Mouse (Mus musculus): Measurements from ENCODE around the gene St3gal4. TPM values are rescaled to one million over a fixed set of nuclear protein-coding genes. Genes with fewer than 3 reads are reported as not detected.
A peak's percentile ranks its signal among the peaks of the same experiment; 100 is the strongest.

Gene St3gal4
- total RNA-seq, 2 experiments from 2014 or later = 39.2 to 41.8 TPM

DNA sequence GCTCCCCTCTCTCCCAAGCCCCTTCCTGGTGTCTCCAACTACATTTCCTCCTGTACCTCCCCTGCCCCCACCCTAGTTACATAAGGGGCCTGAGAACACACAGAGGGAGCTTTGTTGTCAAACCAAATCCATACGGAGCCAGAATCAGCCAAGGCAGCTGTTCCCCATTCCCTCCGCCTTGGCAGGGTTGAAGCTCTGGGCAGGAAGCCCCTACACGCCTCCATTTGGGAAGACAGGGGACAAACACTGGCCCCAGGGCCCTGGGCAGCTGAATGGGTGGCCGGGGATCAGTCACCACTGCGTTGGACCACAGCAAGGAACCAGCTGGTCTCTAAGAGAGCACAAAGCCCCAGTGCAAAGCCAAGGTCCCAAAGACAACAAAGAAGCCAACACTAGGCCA is 10.2 kb downstream of the St3gal4 start:
- no peak for ATAC-seq (replicated peaks; ENCODE audit: poor library complexity, severe bottlenecking)

DNA sequence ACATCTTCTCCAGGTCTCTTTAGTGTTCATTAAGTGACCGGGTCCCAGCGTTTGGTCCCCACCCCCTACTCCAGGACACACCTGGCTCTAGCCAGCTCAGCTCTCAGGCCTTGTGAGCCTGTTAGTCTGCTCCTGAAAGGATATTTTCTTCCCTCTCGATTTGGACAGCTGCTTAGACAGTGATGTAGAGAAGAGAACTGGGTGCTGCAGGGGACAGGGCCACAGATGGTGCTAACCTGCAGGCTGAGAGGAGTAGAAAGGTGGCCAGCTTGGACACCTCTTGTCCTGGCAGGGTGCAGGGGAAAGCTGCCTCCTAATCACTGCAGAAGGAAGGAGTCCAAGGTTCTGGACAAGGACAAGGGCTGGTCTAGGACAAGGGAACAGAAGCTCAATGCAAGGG is 11.0 kb downstream of the St3gal4 start:
- ATAC-seq (replicated peaks; ENCODE audit: poor library complexity, severe bottlenecking) = no peak

DNA sequence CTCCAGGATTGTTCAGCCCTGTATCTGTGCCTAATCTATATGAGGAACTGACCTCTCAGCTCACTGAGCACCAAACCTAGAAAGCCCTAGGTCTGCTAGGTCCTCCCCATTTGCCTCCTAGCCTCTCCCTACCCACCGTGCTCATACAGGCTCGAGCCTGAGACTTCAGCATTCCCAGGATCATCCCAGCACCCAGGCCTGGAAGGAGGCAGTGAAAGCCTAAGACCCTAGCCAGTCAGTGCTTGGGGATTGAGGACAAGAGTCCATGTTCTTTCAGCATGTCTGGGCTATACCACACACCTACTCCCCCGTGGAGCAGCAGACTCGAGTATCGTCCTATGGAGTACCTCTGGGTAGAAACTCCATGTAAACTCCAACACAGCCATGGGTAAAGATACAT is 11.7 kb downstream of the St3gal4 start:
- no peak; the same call in 1 of the 2 replicates for ATAC-seq (replicated peaks; ENCODE audit: poor library complexity, severe bottlenecking)

DNA sequence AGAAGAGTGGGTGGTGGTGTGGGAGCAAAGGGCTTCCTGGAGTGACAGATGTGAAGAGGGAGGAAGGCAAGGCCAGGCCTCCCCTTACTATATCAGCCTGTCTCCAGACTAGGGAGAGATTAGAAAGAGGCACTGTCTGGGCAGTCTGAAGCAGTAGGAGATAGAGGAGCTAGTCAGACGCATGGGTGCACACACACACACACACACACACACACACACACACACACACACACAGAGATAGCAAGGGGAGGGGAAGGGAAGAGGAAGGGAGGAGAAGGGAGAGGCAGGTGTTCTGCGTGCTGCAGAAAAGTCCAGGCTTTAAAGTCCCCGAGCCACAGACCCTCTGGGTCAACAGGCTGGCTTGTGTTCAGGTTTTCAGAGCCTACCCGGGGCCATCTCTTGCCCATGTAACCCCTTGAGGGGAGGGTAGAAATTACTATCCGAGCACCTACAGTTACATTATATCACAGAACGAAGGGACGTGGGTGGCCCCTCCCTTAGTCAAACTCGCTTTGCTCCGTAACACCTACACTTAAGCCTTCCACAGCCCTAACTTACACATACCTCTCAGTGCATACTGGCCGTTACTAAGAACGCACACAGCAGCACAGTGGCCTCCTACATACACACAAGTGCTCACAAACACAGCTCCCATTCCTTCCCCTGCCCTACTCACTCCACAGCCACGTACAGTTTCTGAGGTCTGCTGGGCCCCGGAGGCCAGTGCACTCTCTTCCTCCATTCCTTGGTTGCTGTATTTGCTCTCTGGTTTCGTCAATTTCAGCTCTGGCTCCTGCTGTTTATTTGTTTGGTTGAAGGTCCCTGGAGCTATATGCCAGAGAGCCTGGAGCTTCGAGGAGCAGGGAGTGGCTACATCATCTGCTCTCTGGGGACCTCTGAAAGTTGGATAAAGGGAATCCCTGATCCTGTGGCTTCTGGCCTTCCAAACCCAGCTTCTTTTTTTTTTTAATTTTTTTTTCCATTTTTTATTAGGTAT is 12.9 kb downstream of the St3gal4 start:
- no peak for ATAC-seq (replicated peaks; ENCODE audit: poor library complexity, severe bottlenecking)

DNA sequence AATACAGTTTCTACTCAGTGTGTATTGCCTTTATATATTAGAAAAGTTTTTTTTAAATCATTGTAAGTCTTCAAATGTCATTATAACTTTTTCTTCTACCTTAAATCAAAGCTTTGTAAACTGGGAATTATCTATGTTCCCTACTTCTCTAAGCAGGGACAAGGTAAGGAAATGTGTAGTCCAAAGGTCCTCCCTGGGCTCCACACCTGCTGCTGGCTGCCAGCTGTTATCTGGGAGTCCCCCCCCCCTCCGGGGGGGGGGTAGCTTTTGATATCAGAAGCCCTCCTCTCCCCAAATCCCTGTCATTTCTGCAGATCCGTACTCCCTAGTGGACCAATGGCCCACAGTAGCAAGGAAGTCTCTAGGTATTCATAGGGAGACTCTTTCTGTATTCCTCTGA is 13.6 kb downstream of the St3gal4 start:
- ATAC-seq (replicated peaks; ENCODE audit: poor library complexity, severe bottlenecking) = no peak

DNA sequence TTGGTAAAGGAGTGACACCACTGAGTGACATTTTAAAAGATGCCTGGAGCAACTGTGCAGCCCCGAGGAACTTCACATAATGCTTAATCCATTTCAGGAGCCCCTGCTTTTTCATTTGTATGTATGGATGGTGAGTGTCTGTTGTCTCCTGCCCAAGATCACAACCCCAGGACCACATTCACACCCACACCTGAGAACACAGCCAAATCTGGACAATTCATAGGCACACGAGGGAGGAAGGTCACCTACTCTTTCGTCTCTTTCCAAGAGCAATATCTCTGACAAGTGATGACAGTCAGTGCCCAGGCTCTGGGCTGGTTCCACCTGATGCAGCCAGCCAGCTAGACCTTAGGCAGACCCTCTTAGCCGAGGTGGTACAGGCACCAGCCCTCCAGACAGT is 14.4 kb downstream of the St3gal4 start:
- no peak for ATAC-seq (replicated peaks; ENCODE audit: poor library complexity, severe bottlenecking)

DNA sequence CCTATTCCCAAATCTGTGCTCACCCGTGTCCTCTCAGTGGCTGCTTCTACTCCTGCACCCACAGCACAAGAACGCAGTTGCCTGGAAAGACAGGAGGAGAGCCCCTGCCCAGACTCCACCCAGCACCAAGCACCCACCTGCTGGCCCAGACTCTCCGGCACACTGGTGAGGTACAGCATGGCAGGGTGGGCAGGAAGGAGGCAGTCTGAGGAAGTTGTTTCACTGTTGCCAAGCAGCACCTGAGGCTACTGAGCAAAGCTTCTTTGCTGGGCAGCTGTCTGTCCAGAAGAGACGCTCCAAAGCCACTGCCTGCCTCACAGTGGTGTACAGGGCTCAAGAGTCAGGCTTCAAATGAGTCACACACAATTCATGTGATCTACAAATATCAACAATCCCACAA is 20.3 kb downstream of the St3gal4 start:
- peak; percentile 50 for ATAC-seq (replicated peaks; ENCODE audit: poor library complexity, severe bottlenecking)

DNA sequence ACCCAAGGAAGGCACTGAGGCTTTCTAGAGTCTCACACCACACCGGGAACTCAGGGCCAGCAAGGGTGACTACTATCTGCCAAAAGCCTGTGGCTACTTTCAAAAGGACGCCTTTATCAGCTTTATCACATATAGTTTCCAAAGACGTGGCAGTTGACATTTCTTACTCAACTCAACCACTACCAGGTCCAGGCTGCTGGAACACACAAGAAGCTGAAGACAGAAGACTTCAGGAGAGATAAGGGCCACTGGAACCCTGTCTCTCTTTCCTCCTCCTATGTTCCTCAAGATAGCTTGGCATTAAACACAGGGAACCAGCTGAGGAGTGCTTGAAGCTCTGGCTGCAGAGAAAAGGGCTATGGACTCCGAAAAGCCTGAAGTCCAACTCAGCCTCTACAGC is 21.2 kb downstream of the St3gal4 start:
- peak; percentile 20 for ATAC-seq (replicated peaks; ENCODE audit: poor library complexity, severe bottlenecking)

DNA sequence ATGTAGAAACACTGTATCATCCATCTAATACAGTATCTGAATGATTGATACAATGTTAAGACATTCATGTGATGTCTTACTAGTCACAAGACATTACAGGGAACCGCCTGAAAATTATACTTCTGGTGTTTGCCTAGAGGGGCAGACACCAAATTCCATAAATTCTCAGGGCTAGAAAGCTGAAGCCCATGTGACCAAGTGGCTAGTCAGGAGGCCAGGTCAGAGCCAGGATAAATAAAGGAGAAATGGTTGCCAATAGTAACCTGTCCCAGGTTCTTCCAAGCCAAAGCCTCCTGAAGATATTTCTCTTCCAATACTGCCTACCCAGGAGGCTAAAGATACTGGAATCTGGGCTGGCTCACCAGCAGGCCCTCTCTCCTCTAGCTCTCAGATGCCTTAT is 23.3 kb downstream of the St3gal4 start:
- ATAC-seq (replicated peaks; ENCODE audit: poor library complexity, severe bottlenecking) = no peak

DNA sequence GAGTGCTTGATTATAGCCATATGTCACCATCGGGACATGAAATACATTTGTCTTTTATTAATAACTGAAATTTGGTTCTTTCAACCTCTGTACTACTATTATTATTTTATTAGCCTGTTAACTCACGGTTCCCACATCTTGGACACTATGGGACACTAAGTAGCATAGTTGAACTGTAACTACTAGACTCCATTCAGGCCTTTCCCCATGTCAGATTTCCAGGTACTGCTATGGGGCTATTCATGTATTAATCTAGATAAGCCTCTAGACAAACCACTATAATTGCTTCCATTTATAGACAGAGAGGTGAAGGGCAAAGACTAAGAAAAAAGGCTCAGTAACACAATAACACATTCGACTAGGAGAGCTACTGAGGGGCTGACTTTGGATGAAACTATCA is 25.7 kb downstream of the St3gal4 start:
- ATAC-seq (replicated peaks; ENCODE audit: poor library complexity, severe bottlenecking) = no peak

DNA sequence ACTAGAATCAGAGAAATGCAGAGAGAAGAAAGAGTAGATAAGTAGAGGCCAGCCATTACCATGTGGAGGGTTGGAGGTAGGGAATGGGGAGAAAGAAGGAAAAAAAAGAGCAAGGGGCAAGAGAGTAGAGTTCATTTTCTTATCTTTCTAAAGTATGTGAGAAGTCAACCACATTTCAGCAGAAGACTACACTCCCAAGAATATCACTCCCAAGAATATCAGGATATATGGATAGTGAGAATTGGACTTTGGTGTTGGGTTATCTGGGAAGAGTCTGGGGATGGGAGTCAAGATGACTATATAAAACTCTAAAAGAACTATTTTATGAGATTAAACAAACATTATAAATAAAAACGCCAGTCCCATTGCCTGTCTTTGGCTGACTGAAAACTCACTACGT is 26.2 kb downstream of the St3gal4 start:
- ATAC-seq (replicated peaks; ENCODE audit: poor library complexity, severe bottlenecking) = no peak

DNA sequence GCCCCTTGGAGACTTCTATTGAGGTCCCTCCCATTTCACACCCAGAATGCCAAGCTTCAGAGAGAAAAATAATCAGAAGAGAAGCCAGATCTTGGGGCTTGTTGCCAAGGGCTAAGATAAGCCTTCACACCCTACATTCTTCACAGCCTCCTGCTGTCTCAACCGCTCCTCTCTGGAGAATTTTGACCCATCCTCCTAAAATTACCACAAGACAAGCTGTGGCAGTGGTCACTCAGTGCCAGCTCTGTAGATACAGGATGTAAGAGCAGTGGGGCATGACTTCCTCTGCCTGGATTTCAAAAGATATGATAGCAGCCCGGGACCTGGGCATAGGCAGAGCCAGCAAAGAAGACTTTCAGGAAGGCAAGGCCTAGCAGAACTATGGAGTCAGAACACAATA is 57.6 kb downstream of the St3gal4 start:
- peak; percentile 77 for ATAC-seq (replicated peaks; ENCODE audit: poor library complexity, severe bottlenecking)

DNA sequence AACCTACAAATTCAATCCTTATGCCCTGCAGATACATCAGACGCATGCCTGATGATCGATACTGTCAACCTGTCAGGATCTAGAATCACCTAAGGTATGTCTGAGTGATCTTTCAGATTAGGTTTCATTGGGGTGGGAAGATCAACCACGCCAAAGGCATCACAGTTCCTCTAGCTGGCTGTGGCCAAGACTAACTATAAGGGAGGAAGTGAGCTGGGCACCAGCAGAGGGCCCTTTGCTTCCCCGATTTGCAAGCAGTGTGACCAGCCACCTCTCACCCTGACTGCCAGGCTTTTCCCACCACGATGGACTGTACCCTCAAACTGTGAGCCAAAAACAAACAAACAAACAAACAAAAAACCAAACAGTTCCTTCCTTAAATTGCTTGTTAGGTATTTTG is 59.2 kb downstream of the St3gal4 start:
- ATAC-seq (replicated peaks; ENCODE audit: poor library complexity, severe bottlenecking) = peak; percentile 44

DNA sequence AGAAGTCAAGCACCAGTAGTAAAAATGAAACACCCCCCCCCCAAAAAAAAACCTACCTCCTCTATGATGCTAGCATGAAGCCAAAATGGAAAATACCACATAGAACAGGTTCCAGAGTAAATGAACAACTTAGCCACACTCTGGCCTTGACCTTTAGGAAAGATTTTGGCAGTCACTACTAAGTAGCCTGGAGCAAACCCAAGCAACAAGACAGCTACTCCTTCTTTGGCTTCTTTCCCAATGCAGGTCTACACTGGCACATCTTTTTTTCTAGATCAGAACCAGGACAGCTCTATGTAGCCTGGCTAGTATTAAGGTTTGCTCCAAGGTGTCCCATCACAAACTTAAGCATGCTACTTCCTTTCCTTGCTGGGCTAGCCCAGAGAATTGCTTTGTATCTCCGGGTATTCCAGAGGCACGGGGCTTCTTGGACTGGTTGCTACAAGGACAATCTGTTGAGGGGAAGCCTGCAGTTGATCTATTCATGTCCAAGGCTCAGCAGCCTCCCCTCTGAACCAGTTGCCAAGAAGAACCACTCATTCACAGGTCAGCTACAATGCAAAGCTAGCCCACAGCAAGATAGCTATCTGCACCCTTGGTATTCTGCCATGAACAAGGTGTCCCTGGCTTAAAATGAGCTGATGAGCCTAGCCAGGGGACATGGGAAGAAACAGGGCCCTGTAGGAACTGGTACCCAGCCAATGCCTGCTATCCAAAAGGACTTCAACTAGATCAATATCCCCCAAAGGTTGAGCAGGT is 60.3 kb downstream of the St3gal4 start:
- no peak for ATAC-seq (replicated peaks; ENCODE audit: poor library complexity, severe bottlenecking)

DNA sequence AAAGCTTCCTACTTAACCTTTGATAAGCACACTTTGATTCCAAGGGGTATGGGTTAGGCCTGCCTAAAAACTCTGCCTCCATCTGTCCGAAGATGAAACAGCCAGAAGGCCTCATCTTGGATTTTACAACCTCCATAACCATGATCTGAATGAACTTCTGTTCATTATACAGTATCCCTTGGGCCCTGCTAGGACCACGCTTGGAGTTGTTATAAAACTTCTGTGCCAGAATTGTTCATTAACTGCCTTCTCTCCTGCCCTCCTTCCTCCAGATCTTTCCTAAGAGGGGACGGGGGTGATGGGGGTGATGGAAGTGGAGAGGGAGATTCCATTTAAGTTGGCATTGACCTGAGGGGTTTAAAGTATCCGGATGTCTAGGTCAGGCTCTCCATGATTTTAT is 60.9 kb downstream of the St3gal4 start:
- ATAC-seq (replicated peaks; ENCODE audit: poor library complexity, severe bottlenecking) = no peak

DNA sequence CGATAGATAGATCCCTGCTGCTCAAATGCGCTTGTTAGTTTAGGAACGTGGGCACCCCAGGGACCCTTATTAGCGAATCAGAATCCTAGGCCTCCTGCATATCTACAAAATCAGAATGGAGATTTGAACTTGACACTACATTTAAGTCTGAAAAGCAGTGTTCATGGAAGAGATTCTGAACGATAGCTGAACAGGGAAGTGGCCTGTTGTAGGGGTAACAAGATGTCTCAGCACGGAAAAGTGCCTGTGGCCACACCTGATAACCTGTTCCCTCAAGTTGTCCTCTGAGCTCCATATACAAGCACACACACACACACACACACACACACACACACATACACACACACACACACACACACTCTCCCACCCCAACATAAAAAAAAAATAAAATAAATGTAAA is 61.4 kb downstream of the St3gal4 start:
- ATAC-seq (replicated peaks; ENCODE audit: poor library complexity, severe bottlenecking) = no peak

DNA sequence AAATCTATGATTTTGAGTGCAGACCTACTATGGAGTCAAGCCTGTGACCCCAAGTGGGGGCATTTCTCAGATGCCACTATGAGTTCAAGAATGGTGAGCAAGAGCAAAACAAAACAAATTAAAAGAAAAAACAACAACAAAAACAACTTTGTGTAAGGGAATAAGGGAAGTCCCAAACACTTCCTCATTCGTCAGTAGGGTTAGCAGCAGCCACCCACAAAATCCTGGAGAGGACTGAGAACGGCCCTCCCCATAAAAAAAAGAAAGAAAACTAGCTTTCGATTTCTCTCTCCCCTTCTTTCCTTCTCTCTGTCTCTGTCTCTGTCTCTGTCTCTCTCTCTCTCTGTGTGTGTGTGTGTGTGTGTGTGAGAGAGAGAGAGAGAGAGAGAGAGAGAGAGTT is 62.5 kb downstream of the St3gal4 start:
- ATAC-seq (replicated peaks; ENCODE audit: poor library complexity, severe bottlenecking) = peak; percentile 43

DNA sequence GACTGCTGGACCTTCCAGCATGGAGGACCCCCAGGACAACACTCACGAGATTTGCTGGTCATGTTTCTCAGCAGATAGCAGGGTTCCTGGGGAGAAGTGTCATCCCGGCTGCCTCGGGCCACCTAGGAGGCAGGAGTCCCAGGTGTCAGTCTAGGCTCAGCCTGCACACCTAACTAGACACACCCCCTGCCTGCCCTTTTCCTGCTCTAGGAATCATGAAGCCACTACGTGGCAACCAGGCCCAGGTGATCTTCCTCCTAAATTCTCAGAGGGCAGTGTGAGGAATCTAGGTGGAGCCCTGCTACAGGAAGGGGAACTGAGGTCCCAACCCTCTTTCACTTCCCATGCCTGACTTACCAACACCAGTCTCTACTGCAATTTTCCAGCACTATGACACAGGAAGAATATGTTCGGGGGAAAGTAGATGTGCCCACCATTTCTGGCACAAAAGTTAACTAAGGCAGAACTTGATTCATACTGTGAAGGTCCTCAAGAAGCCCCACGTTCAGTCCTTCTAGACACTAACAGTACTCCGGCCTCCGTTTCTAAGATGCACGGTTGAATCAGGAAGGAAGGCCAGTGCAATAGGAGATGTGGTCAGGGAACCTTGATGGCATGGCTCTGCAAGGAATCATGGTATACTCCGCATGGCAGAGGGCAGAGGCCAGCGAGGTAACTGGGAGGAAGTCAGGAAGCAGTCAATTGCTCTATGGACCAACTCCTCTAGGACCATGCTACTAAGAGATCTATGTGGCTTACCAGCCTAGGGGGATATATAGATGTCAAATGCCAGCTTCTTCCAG is 63.3 kb downstream of the St3gal4 start:
- peak; percentile 81 for ATAC-seq (replicated peaks; ENCODE audit: poor library complexity, severe bottlenecking)

DNA sequence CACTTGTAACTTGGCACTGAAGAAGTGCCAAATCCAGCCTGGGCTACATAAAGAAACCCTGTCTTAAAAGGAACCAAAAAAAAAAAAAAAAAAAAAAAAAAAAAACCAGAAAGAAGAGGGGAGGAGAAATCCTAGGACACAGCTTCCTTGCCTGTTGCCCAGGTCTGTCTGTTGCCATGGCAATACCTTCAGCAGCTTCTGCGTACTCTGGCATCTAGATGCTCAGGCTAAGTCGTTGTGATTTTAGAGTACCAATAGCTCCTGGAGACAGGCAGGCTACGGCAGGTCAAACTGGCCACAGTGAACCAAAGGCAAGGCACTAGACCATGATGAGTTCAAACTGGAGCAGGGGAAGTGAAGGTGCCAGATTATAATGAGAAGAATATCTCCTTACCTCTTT is 65.4 kb downstream of the St3gal4 start:
- ATAC-seq (replicated peaks; ENCODE audit: poor library complexity, severe bottlenecking) = no peak

DNA sequence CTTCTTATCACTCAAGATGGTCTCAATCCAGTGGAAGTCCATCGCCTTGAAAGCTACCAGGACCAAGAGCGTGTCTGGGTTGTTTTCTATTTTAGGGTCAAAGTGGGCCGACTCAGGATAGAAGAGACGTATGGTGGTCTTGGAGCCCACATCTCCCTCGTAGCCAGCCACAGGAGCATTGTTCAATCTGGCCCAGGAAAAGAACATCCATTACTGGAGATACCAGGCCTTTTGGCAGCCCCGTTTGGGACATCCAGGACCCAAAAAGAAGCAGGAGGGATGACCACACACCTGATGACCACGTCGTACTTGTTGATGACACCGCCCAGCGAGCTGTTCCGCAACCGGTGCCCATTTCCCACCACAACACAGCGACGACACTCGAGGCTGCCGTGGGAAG is 66.0 kb downstream of the St3gal4 start:
- ATAC-seq (replicated peaks; ENCODE audit: poor library complexity, severe bottlenecking) = no peak

DNA sequence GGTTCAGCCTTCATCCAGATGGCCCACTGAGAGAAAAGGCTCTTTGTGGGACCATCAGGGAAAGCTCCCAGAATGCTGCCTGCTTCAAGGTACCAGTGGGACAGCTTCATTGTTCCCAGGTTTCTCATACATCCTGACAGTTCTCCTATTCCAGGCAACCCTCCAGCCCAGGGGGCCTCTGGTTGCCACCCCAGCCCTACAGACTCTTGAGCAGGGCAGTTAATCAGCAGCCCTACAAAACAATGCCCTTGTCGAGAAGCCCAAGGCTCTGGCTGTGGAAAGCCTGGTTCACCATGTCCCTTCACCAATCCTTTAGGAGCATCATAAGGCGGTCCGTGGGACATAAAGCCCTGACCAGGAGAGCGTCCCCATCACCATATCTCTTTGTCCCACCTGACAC is 66.4 kb downstream of the St3gal4 start:
- ATAC-seq (replicated peaks; ENCODE audit: poor library complexity, severe bottlenecking) = no peak
